Mouse (Mus musculus) fibroblast of lung, adult 2 months (primary cell): ENCODE measurements around the gene B3gnt4.

Experiments used
- DNase-seq: peaks from one replicate; pipeline ENCODE4 v3.0.0-alpha.2; 2011; ENCODE audit warnings: low read depth

Gene B3gnt4

DNA sequence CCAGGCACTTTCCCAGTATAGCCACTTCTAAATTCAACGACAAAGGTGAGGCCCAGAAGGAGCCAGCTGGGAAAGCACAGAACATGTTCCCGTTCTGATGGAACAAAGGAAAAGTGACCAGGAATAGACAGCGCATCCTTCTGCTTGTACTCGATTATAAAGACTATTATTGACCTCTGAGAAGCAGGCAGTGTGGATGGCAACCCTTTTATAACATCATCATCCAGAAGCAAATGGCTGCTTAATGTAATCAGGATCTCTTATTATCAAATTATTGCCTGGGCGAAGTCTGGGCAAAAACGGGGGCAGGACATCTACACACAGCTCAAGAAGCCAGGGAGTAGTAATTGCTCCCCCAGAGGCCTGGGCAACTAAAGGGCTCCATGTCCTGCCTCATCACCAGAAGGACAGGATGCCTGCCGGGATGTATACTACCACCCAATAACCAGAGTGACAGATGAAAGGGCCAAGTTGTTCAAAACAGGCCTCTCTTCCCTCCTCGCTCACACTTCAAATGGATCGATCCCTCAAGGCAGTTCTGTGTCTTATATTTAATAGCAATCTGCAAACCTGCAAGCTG lies 15.7 kb downstream of the B3gnt4 start:
- DNase-seq: no peak

DNA sequence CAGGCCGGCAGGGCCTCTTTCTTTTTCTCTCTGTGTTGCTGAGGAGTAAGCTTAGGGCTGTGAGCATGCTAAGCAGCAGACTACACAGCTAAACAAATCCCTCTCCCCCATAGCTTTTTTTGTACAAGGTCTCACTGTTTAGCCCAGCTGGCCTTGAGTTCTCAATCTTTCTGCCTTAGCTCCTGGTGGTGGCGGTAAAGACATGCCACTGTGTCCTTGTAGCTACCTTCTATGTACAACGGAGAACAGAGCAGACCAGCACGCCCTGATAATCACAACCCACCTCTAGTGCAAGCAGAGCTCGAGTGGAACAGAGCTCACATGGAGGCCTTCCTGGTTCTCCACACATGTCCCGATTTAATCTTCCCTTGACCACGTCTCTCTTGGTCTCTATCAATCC lies 18.4 kb downstream of the B3gnt4 start:
- no peak for DNase-seq

DNA sequence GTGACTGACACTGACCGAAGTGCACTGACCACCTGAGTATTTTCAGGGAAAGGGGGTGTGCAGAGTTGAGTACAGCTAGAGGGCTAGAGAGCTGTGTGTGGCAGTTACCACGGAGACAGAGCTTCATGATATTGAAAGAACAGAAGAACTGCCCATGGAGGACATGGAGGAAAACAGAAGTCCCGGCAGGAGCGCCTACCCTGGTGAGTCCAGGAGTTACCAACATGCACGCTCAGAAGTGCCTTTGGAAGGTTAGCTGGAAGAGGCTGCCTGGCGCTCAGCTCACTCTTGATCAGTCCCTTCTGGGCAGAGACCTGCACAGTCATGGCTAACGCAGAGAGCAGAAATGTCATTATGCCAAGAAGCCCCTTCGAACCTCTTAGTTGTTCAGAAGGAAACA lies 19.8 kb downstream of the B3gnt4 start:
- DNase-seq: no peak

DNA sequence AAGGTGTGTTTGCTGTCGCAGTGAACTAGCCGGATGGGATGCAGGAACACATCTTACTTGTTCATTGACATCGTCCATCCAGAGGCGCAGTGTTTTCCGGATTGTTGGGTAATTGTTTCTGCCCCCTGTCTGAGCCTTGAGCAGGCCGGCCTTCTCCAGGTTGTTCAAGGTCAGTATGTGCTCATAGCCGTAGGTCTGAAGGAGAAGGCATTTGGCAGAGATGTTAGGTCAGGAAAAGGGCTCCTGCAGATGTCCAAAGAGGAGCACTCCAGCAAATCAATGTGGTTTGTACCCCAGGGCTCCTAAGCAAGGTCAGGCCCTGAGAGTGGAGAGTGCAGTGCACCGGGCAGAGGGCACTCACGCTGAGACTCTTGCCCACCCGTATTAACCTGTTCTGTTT lies 23.5 kb downstream of the B3gnt4 start:
- no peak for DNase-seq

DNA sequence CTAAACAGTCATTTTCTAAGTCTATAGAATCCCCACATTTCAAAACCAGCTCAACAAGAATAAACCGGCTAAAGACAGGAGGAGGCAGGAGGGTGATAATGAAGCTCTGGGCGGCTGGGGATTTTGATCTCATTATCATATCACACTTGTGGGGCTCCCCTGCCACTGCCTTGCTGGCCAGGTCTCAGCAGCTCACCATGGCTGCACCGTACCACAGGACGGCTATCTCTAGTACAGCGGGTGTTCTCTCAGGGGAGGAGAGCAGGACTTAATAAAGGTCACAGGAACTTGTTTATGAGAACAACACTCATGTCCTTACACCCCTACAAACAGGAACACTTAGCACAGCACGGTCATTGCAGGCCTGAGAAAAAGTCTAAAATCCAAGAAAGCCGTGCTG lies 45.4 kb downstream of the B3gnt4 start:
- no peak for DNase-seq

DNA sequence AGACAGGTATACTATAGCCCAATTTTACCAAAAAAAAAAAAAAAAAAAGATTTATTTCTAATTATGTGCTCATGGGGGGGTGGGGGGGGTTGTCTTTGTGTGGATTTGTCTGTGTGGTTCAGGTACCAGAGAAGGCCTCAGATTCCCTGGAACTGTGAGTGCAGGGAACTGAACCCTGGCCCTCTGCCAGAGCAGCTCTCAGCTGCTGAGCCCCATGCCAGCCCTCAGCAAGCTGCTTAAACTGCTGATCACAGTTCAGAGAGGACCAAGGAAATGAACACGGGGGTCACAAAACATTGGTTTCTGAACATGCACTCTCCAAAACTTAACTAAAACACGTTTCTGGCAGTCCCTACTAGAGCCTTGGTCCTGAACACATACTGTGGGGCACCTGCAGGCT lies 46.2 kb downstream of the B3gnt4 start:
- DNase-seq: no peak

DNA sequence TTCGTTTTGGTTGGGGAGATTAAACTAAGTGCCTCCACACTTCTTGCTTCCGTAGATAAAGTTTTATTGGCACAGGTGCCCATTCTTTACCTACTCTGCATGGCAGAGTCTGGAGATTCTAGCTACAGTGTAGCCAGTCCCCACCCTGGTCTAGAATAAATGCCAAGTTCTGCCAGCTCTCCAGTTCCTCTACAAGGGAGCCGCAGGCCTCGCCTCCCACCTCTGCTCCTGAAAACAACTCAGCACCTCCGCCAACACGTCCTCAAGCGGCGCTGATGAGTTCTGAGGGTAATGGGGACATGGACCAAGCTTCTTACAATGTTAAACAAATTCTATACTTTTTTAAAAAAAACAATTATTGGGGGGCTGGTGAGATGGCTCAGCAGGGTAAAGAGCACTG lies 49.3 kb downstream of the B3gnt4 start:
- no peak for DNase-seq

DNA sequence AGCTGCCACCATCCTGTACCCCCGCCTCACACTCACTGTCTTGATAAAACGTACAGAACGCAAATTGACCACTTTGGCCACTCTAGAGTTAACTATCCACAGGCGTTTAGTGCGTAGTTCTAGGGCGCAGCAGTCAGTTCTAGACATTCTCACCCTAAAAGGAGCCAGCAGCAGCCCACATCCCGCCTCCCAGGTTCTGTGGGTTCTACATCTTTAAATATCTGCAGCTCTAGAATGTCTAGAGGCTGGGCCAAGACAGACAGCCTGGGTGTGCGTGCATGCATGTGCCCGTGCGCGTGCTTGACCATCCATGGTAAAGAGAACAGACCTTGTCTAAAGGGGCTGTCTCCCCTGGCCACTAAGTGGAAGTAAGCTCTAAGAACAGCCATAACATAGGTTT lies 50.9 kb downstream of the B3gnt4 start:
- DNase-seq: no peak
